Mouse (Mus musculus): Measurements from ENCODE around the gene Satb1. TPM values are rescaled to one million over a fixed set of nuclear protein-coding genes. Genes with fewer than 3 reads are reported as not detected.

Gene Satb1
- polyA plus RNA-seq, 2 experiments = 22.4 to 22.9 TPM

DNA sequence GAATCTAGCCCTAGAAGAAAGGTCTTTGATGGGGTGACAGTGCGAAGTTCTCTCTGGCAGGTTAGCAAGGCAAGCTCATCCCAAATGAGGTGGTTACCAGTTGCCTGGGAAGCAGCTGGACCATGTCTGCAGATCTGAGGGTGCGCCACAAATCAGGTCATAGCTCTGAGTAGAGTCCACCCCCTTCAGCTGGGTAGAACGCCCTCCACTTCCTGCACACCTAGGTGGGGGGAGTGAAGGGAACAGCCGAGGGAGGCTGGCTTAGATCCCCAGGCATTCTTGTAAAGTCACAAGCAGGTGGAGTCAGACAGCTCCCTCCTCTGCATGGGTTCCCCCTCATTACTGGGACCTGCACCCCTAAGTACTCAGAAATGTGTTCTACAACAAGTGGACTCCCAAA is 6.6 kb downstream of the Satb1 start:
- Histone ChIP-seq H3K9ac (ENCODE audit: low read depth, low read length, severe bottlenecking) (no peak overlapping the region), H3K4me1 (ENCODE audit: control insufficient read depth, insufficient read depth, low read length) (no peaks in the 10 kb centered on the region), H3K36me3 (ENCODE audit: control insufficient read depth, insufficient read depth, low read length) (no peaks in the 10 kb centered on the region), H3K9me3 (ENCODE audit: control insufficient read depth, low read length) (no peaks in the 10 kb centered on the region), H3K4me2 (replicated peaks; ENCODE audit: low read depth, low read length, severe bottlenecking) (no peak overlapping the region), H3K27me3 (ENCODE audit: control insufficient read depth, insufficient read depth, low read length) (peaks cover 28% of the 10 kb centered on the region), H3K4me3 (replicated peaks; ENCODE audit: low read length) (no peak overlapping the region), H3K27ac (replicated peaks; ENCODE audit: low read depth, low read length) (no peak overlapping the region)
- ATAC-seq (ENCODE audit: low FRiP score, low read depth) = no peak
- no peak for TF ChIP-seq POLR2A (IDR thresholded peaks at IDR 0.05; ENCODE audit: borderline replicate concordance, extremely low read depth, insufficient read depth, insufficient read length)
- DNase-seq (ENCODE audit: low spot score) = no peak
- WGBS = 46% methylated on average over 4 of the region's 4 CpGs

DNA sequence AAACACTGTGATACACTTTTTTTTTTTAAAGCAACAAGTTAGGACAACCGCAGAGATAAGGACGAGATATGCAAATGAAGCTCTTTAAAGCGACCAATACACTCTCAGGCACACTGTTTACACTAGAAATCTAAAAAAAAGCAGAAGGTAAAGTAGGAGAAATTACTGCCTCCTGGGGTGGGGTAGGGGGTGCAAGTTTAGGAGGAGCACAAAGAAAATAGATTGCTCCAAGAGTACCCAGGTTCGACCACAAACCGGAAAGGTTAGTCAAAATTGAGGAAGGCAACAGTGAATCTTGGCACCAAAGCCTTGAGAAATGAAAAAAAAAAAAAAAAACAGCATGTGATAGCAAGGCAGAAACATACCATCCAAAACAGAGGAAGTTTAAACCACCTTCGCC is 18.8 kb downstream of the Satb1 start:
- H3K27me3 ChIP-seq (ENCODE audit: control insufficient read depth, insufficient read depth, low read length) = peaks cover 10% of the 10 kb centered on the region
- H3K9me3 ChIP-seq (ENCODE audit: control insufficient read depth, low read length) = no peaks in the 10 kb centered on the region
- H3K4me2 ChIP-seq (replicated peaks; ENCODE audit: low read depth, low read length, severe bottlenecking) = no peak overlapping the region
- peaks cover 2% of the 10 kb centered on the region; the same call in 1 of the 2 replicates for H3K4me1 ChIP-seq (ENCODE audit: control insufficient read depth, insufficient read depth, low read length)
- no peaks in the 10 kb centered on the region for H3K36me3 ChIP-seq (ENCODE audit: control insufficient read depth, insufficient read depth, low read length)
- no peak overlapping the region for H3K27ac ChIP-seq (replicated peaks; ENCODE audit: low read depth, low read length)
- ATAC-seq (ENCODE audit: low FRiP score, low read depth) (no peak), DNase-seq (ENCODE audit: low spot score) (no peak)
- WGBS = 23% methylated on average over 6 of the region's 6 CpGs
- no peak overlapping the region for H3K4me3 ChIP-seq (replicated peaks; ENCODE audit: low read length)
- H3K9ac ChIP-seq (ENCODE audit: low read depth, low read length, severe bottlenecking) = no peak overlapping the region
- TF ChIP-seq POLR2A (IDR thresholded peaks at IDR 0.05; ENCODE audit: borderline replicate concordance, extremely low read depth, insufficient read depth, insufficient read length) = no peak

DNA sequence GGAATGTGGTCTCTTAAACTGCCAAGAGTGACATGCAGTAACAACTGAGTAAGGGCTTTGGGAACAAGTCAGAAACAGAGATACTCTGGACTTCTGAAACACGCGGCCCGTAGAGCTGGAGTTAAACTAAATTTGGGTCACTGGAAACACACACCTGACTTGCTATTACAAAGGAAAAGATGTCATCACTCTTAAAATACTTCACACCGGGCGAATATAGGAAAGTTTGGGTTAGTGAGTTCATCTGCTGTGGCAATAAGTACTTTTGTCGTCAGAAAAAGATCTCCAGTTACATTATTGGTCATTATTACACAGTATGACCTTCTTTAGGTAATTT is 19.3 kb downstream of the Satb1 start:
- no peaks in the 10 kb centered on the region for H3K9me3 ChIP-seq (ENCODE audit: control insufficient read depth, low read length)
- peaks cover 10% of the 10 kb centered on the region for H3K27me3 ChIP-seq (ENCODE audit: control insufficient read depth, insufficient read depth, low read length)
- H3K27ac ChIP-seq (replicated peaks; ENCODE audit: low read depth, low read length) = no peak overlapping the region
- no peaks in the 10 kb centered on the region for H3K36me3 ChIP-seq (ENCODE audit: control insufficient read depth, insufficient read depth, low read length)
- DNase-seq (ENCODE audit: low spot score) (no peak), ATAC-seq (ENCODE audit: low FRiP score, low read depth) (no peak)
- peak overlapping the region; percentile 81 for H3K9ac ChIP-seq (ENCODE audit: low read depth, low read length, severe bottlenecking)
- no peak for TF ChIP-seq POLR2A (IDR thresholded peaks at IDR 0.05; ENCODE audit: borderline replicate concordance, extremely low read depth, insufficient read depth, insufficient read length)
- WGBS = 1% methylated on average over 6 of the region's 6 CpGs
- H3K4me3 ChIP-seq (replicated peaks; ENCODE audit: low read length) = peak overlapping the region; percentile 80
- peak overlapping the region; percentile 88 for H3K4me2 ChIP-seq (replicated peaks; ENCODE audit: low read depth, low read length, severe bottlenecking)
- peaks cover 2% of the 10 kb centered on the region; the same call in 1 of the 2 replicates for H3K4me1 ChIP-seq (ENCODE audit: control insufficient read depth, insufficient read depth, low read length)

DNA sequence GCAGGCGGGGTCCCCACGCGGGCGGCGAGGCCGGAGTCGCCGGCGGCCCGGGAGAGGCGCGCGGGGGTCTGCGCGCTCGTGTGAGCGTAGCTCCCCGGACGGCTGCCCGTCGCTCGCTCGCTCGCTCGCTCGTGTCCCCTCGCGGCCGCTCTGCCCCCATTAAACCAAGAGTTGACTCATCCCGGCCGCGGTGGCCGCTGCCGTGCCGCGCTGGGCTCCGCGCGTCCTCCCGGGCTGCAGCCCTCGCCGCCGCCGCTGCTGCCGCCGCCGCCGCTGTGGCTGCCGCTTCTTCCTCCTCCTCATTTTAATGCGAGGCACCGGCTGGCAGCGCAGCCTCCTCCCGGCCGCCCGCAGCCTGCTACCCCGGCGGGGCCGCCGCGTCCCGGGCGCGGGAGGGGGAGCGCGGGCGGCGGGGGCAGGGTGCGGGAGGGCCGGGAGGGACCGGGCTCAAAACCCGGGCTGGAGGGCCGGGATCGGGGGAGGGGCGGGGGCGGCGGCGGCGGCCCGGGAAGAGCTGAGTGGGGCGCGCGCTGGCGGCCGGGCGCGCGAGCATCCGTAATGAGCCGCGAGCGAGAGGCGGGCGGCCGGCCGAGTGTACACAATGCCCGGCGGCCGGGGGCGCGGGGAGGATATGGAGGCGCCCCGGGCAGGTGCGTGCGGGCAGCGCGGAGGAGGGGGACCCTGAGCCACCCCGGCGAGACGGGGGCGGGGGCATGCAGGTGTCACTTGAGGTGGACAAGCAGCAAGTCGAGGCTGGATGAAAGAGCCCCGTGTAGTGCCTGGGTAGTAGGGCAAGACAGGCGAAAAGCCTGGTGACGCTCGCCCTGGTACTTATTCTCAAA is 19.9 kb downstream of the Satb1 start:
- peaks cover 10% of the 10 kb centered on the region for H3K27me3 ChIP-seq (ENCODE audit: control insufficient read depth, insufficient read depth, low read length)
- peak; percentile 71 for ATAC-seq (ENCODE audit: low FRiP score, low read depth)
- peak overlapping the region; percentile 80 for H3K4me3 ChIP-seq (replicated peaks; ENCODE audit: low read length)
- H3K4me2 ChIP-seq (replicated peaks; ENCODE audit: low read depth, low read length, severe bottlenecking) = peak overlapping the region; percentile 88
- no peaks in the 10 kb centered on the region for H3K36me3 ChIP-seq (ENCODE audit: control insufficient read depth, insufficient read depth, low read length)
- DNase-seq (ENCODE audit: low spot score) = peak; percentile 54
- no peaks in the 10 kb centered on the region for H3K9me3 ChIP-seq (ENCODE audit: control insufficient read depth, low read length)
- WGBS = under 1% methylated on average over 59 of the region's 115 CpGs
- peaks cover 2% of the 10 kb centered on the region; the same call in 1 of the 2 replicates for H3K4me1 ChIP-seq (ENCODE audit: control insufficient read depth, insufficient read depth, low read length)
- H3K27ac ChIP-seq (replicated peaks; ENCODE audit: low read depth, low read length) = peak overlapping the region; percentile 55
- peak overlapping the region; percentile 81 for H3K9ac ChIP-seq (ENCODE audit: low read depth, low read length, severe bottlenecking)
- no peak for TF ChIP-seq POLR2A (IDR thresholded peaks at IDR 0.05; ENCODE audit: borderline replicate concordance, extremely low read depth, insufficient read depth, insufficient read length)

DNA sequence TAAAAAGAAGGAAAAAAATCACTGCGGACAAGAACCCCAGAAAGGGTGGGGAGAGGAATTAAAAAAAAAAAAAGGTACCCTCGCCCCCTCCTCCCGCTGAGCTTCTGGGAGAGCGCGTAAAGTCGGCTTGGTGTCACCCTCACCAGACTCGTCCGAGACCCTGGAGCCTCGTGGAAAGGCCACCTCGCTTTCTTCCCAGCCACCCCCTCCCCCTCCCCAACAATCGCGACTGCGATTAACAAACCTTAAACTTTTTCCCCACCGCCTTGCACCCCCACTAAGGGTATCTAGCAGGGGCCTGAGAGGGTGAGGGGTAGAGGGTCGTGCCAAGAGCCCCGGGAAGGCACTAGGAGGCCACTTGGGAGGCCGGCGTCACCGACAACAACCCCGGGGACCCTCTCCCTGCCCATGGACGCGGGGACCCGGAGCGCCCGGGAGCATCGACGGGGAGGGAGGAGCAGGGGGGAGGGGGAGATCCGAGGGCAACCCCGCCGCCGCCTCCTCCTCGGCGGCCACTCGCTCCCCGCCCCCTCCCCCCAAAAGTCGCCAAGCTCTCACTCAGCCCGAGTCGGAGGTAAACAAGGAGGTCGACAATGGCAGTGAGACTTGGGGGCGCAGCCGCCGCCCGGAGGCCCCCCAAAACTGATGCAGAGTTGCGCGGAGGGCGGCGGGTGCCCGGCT is 20.7 kb downstream of the Satb1 start:
- WGBS = under 1% methylated on average over 29 of the region's 48 CpGs
- no peaks in the 10 kb centered on the region for H3K9me3 ChIP-seq (ENCODE audit: control insufficient read depth, low read length)
- H3K36me3 ChIP-seq (ENCODE audit: control insufficient read depth, insufficient read depth, low read length) = no peaks in the 10 kb centered on the region
- ATAC-seq (ENCODE audit: low FRiP score, low read depth) (peak; percentile 31; the same call in 1 of the 2 replicates), DNase-seq (ENCODE audit: low spot score) (no peak)
- peaks cover 10% of the 10 kb centered on the region for H3K27me3 ChIP-seq (ENCODE audit: control insufficient read depth, insufficient read depth, low read length)
- peak overlapping the region; percentile 81 for H3K9ac ChIP-seq (ENCODE audit: low read depth, low read length, severe bottlenecking)
- H3K27ac ChIP-seq (replicated peaks; ENCODE audit: low read depth, low read length) = peak overlapping the region; percentile 55
- H3K4me2 ChIP-seq (replicated peaks; ENCODE audit: low read depth, low read length, severe bottlenecking) = peak overlapping the region; percentile 88
- no peak for TF ChIP-seq POLR2A (IDR thresholded peaks at IDR 0.05; ENCODE audit: borderline replicate concordance, extremely low read depth, insufficient read depth, insufficient read length)
- peaks cover 2% of the 10 kb centered on the region; the same call in 1 of the 2 replicates for H3K4me1 ChIP-seq (ENCODE audit: control insufficient read depth, insufficient read depth, low read length)
- H3K4me3 ChIP-seq (replicated peaks; ENCODE audit: low read length) = peak overlapping the region; percentile 80
